Mouse (Mus musculus) stomach, embryonic 15.5 days (tissue): Measurements from ENCODE around the gene Tmem221. TPM values are rescaled to one million over a fixed set of nuclear protein-coding genes. Genes with fewer than 3 reads are reported as not detected.

ENCODE experiments used
- ATAC-seq: fragments of 200-750 bp; cut with Nextera tagmentation; 2 replicates; pipeline ENCODE4 v1.8.0; 2017; ENCODE audit warnings: low read depth, moderate number of reproducible peaks, moderate TSS enrichment; ENCODE audit not compliant: insufficient read depth, low FRiP score
- H3K27ac ChIP-seq: fragments of 300-500 bp; sonication (generic); 2 replicates; pipeline ENCODE4 v1.5.1; 2015; ENCODE audit warnings: mild to moderate bottlenecking, inconsistent platforms
- H3K27me3 ChIP-seq: fragments of 300-500 bp; sonication (generic); replicated peaks from 2 replicates; pipeline ENCODE4 v1.6.1; 2015; ENCODE audit warnings: inconsistent platforms
- H3K36me3 ChIP-seq: fragments of 300-500 bp; sonication (generic); 2 replicates; pipeline ENCODE4 v1.6.1; 2015; ENCODE audit warnings: inconsistent platforms
- H3K4me1 ChIP-seq: fragments of 300-500 bp; sonication (generic); 2 replicates; pipeline ENCODE4 v1.6.1; 2015; ENCODE audit warnings: inconsistent platforms
- H3K4me2 ChIP-seq: fragments of 300-500 bp; sonication (generic); 2 replicates; pipeline ENCODE4 v1.6.1; 2015; ENCODE audit warnings: mild to moderate bottlenecking, inconsistent platforms
- H3K4me3 ChIP-seq: fragments of 300-500 bp; sonication (generic); replicated peaks from 2 replicates; pipeline ENCODE4 v1.5.1; 2015; ENCODE audit warnings: inconsistent platforms
- H3K9ac ChIP-seq: fragments of 300-500 bp; sonication (generic); 2 replicates; pipeline ENCODE4 v1.6.1; 2015; ENCODE audit warnings: inconsistent platforms
- H3K9me3 ChIP-seq: fragments of 300-500 bp; sonication (generic); 2 replicates; pipeline ENCODE4 v1.6.1; 2016; ENCODE audit warnings: inconsistent platforms
- WGBS: fragments of 180-500 bp; shearing (Covaris S2); methylation state at CpG from one replicate; pipeline ENCODE4 v1.1.7; 2015; 5-methylcytosine and 5-hydroxymethylcytosine counted together
- polyA plus RNA-seq: library from polyadenylated mRNA; unstranded; fragments of >200 nt; fragmentation: Nextera tagmentation; extraction: Ambion mirVana; gene quantifications from 2 replicates; pipeline ENCODE4 v1.2.1, GENCODE M21; 2015

Tmem221 gene
- polyA plus RNA-seq, 1 experiment from 2014 or later: 4.0 TPM

- Histone ChIP-seq H3K4me2 (peak overlapping the region; percentile 88; the same call in 1 of the 2 replicates), H3K27me3 (no peaks in the 10 kb centered on the region), H3K4me1 (peaks cover 26% of the 10 kb centered on the region), H3K4me3 (no peak overlapping the region), H3K9ac (no peak overlapping the region), H3K27ac (no peak overlapping the region), H3K9me3 (no peaks in the 10 kb centered on the region), H3K36me3 (no peaks in the 10 kb centered on the region)
- ATAC-seq: no peak
- WGBS: 90% methylated on average over 8 of the region's 8 CpGs
Measured at GRCm38 (mm10) chr8:71593556-71594323, 35.1 kb upstream of the Tmem221 start.

DNA sequence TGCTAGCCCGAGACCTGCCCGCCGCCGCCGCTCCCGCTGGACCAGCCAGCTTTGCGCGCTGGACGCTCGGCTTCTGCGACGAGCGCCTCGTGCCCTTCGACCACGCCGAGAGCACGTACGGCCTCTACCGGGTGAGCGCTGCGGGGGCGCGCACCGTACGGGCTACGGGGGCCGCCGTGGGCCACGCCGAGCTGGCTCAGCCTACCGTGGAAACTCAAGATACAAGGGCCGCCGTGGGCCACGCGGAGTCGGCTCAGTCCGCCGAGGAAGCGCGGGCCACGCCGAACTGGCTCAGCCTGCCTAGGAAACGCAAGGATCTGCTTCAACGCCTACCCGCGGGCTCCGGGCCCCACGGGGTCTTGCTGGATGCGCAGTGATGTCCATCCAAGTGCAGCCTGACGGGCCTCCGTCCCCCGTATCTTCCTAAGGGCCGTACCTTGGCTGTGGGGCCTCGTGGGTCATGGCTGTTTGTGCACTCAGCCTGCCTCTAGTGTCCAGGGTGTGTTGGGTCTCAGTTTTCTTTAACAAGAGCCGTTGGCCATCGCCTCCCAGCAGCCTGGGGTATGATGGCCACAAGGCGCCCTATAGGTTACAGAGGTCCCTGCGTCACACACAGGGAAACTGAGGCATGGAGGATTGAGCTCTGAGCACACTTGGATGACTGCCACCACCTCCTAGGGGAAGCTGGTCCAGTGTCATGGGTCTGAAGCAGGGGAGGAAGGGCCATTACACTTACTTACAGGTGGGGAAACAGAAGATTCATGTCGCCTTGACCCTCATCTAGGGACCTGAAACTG is 33.9 kb upstream of the Tmem221 start:
- H3K27ac ChIP-seq: peak overlapping the region; percentile 97
- 5% methylated on average over 54 of the region's 60 CpGs for WGBS
- H3K27me3 ChIP-seq: no peaks in the 10 kb centered on the region
- H3K9ac ChIP-seq: peak overlapping the region; percentile 82
- no peaks in the 10 kb centered on the region for H3K9me3 ChIP-seq
- H3K4me1 ChIP-seq: peaks cover 26% of the 10 kb centered on the region
- H3K4me2 ChIP-seq: peak overlapping the region; percentile 88
- peak; percentile 58 for ATAC-seq
- peak overlapping the region; percentile 73 for H3K4me3 ChIP-seq
- no peaks in the 10 kb centered on the region for H3K36me3 ChIP-seq

DNA sequence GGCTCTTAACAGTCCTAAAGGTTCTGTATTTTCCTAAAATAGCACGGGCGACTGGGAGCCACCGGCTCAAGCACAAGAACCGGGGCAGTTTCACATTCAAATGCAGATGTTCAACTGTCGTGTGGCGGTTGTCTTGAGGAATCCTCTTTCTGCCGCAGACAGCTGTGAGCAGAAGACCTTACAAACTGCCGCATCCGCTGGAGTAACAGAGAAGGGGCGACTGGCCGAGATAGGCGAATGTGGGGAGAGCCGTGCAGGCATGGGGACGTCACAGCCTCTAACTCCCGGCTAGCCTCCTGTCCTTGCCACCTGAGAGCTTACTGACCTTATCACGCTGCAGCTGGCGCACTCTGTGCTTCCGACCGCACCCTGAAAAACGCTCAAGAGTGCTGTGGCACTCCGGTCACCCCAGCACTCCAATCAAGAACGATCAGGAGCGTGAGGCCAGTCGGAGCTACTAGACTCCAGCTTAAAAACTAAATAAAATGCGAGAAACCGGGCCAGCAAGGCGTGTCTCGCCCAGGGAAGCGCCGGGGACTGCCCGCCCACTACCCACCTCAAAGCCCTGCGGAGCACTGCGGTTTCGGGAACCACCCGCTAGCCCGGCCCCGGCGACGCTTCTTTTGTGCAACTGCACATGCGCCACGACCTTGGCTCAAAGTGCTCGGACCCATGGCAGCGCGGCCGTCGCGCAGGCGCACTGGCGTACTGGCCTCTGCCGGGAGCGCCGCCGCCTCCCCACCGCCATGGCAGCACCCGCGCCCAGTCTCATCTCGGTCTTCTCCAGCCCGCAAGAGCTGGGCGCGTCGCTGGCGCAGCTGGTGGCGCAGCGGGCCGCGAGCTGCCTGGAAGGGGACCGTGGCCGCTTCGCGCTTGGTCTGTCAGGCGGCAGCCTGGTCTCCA is 33.1 kb upstream of the Tmem221 start, which contains the start of gene Pgls:
Pgls (plus strand) TSS at position 706 of the 903 bp plus-strand sequence.
- under 1% methylated on average over 71 of the region's 71 CpGs for WGBS
- H3K4me1 ChIP-seq: peaks cover 26% of the 10 kb centered on the region
- peak within 1 kb of the TSS; percentile 88 for H3K4me2 ChIP-seq
- H3K36me3 ChIP-seq: no peaks in the 10 kb centered on the region
- H3K27me3 ChIP-seq: no peaks in the 10 kb centered on the region
- peak within 1 kb of the TSS; percentile 82 for H3K9ac ChIP-seq
- H3K9me3 ChIP-seq: no peaks in the 10 kb centered on the region
- H3K27ac ChIP-seq: peak within 1 kb of the TSS; percentile 97
- ATAC-seq: peak; percentile 85
- H3K4me3 ChIP-seq: peak within 1 kb of the TSS; percentile 73

DNA sequence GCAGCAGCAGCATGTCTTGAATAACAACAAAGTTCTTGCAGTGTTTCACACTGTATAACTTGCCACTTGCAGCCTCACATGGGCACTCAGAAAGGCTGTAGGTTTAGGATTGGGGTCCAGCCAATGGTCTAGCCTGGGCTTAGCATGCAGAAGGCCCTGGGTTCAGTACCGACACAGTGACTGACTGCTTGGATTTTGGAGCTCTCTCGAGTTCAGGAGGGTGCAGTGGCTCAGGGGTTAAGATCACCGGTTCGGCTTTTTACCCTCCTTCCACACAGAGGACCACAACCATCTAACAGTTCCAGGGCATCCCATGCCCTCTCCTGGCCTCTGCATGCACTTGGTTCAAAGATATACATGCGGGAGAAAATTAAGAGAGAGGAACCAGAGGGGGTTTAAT is 32.3 kb upstream of the Tmem221 start:
- WGBS: 26% methylated on average over 5 of the region's 5 CpGs
- H3K9ac ChIP-seq: peak overlapping the region; percentile 82; the same call in 1 of the 2 replicates
- H3K27ac ChIP-seq: peak overlapping the region; percentile 97; the same call in 1 of the 2 replicates
- H3K4me2 ChIP-seq: peak overlapping the region; percentile 88
- ATAC-seq: no peak
- peaks cover 3% of the 10 kb centered on the region; the same call in 1 of the 2 replicates for H3K36me3 ChIP-seq
- H3K4me1 ChIP-seq: peaks cover 25% of the 10 kb centered on the region
- H3K4me3 ChIP-seq: peak overlapping the region; percentile 73
- H3K27me3 ChIP-seq: no peaks in the 10 kb centered on the region
- no peaks in the 10 kb centered on the region for H3K9me3 ChIP-seq

GRCm38 (mm10) chr8:71588762-71589161 is 30.1 kb upstream of the Tmem221 start:
- 69% methylated on average over 3 of the region's 3 CpGs for WGBS

GRCm38 (mm10) chr8:71586891-71587290 is 28.2 kb upstream of the Tmem221 start:
- no peaks in the 10 kb centered on the region for H3K9me3 ChIP-seq
- H3K27me3 ChIP-seq: no peaks in the 10 kb centered on the region
- H3K4me3 ChIP-seq: no peak overlapping the region
- H3K36me3 ChIP-seq: peaks cover 9% of the 10 kb centered on the region; the same call in 1 of the 2 replicates
- peaks cover 8% of the 10 kb centered on the region; the same call in 1 of the 2 replicates for H3K4me1 ChIP-seq
- no peak for ATAC-seq
- no peak overlapping the region for H3K27ac ChIP-seq
- no peak overlapping the region for H3K4me2 ChIP-seq
- 75% methylated on average over 2 of the region's 2 CpGs for WGBS
- H3K9ac ChIP-seq: no peak overlapping the region

More at GRCm38 (mm10) chr8:71588762-71589161, 30.1 kb upstream of the Tmem221 start:
- H3K4me1 ChIP-seq: peaks cover 20% of the 10 kb centered on the region
- no peak overlapping the region for H3K27ac ChIP-seq
- H3K4me2 ChIP-seq: no peak overlapping the region
- no peak overlapping the region for H3K9ac ChIP-seq
- H3K9me3 ChIP-seq: no peaks in the 10 kb centered on the region
- peaks cover 9% of the 10 kb centered on the region; the same call in 1 of the 2 replicates for H3K36me3 ChIP-seq
- no peaks in the 10 kb centered on the region for H3K27me3 ChIP-seq
- no peak overlapping the region for H3K4me3 ChIP-seq
- no peak for ATAC-seq

DNA sequence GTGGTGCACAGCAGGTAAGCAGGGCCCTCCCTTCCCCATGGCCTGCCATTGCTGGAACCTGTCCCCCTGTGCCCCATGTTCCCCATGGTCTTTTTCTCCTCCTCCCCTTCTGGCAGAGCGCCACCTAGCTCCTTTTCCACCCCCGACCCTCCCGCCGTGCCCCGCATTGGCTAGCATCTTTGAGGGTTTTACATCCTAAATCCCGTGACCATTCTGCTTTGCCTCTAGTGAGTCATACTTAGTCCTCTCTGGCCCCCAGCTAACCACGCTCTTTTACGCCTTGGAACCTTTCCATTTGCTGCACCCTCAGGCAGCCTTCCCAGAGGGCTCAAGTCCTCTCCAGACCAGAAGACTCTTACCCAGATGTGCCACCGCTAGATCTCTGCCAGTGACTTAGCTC is 21.5 kb upstream of the Tmem221 start:
- WGBS: 51% methylated on average over 9 of the region's 9 CpGs
- H3K27me3 ChIP-seq: no peaks in the 10 kb centered on the region
- H3K27ac ChIP-seq: no peak overlapping the region
- no peaks in the 10 kb centered on the region for H3K36me3 ChIP-seq
- no peak overlapping the region for H3K4me2 ChIP-seq
- no peaks in the 10 kb centered on the region for H3K4me1 ChIP-seq
- H3K4me3 ChIP-seq: no peak overlapping the region
- no peaks in the 10 kb centered on the region for H3K9me3 ChIP-seq
- no peak overlapping the region for H3K9ac ChIP-seq
- ATAC-seq: no peak

DNA sequence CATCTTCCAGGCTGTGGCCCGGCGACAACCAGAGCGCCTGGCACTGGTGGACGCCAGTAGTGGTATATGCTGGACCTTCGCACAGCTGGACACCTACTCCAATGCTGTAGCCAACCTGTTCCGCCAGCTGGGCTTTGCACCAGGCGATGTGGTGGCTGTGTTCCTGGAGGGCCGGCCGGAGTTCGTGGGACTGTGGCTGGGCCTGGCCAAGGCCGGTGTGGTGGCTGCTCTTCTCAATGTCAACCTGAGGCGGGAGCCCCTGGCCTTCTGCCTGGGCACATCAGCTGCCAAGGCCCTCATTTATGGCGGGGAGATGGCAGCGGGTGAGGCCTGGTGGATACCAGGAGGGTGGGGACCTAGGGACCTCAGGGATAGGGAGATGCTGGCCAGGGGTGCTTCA is 20.8 kb upstream of the Tmem221 start:
- Histone ChIP-seq H3K9me3 (no peaks in the 10 kb centered on the region), H3K27ac (no peak overlapping the region), H3K27me3 (no peaks in the 10 kb centered on the region), H3K36me3 (no peaks in the 10 kb centered on the region), H3K4me1 (no peaks in the 10 kb centered on the region), H3K4me3 (no peak overlapping the region), H3K4me2 (no peak overlapping the region), H3K9ac (no peak overlapping the region)
- no peak for ATAC-seq
- whole genome bisulfite sequencing: 91% methylated on average over 14 of the region's 14 CpGs

DNA sequence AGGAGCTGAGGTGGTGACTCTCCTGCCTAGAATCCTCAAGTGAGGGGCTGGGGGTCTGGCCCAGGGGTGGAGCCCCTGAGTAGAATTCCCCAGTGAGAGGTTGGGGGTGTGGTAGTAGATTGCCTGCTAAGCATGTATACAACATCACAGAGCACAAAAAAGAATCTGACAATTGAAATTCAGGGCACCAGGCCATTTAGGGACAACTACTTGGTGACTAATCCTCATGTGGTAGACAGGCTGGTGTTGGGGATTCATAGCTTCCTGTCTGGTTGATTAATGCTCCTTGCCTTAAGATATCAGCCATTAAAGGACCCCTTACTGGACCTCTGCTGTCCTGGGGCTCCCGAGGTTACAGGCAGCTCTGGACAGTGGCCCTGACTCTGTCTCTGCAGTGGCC is 20.3 kb upstream of the Tmem221 start:
- Histone ChIP-seq H3K9ac (no peak overlapping the region), H3K4me2 (no peak overlapping the region), H3K4me1 (no peaks in the 10 kb centered on the region), H3K27ac (no peak overlapping the region), H3K36me3 (no peaks in the 10 kb centered on the region), H3K9me3 (no peaks in the 10 kb centered on the region), H3K27me3 (no peaks in the 10 kb centered on the region), H3K4me3 (no peak overlapping the region)
- ATAC-seq: no peak
- 58% methylated on average over 1 of the region's 1 CpGs for WGBS

GRCm38 (mm10) chr8:71577856-71578387 is 19.3 kb upstream of the Tmem221 start:
- H3K27ac ChIP-seq: no peak overlapping the region

GRCm38 (mm10) chr8:71575020-71575419 is 16.3 kb upstream of the Tmem221 start:
- Histone ChIP-seq H3K36me3 (no peaks in the 10 kb centered on the region), H3K27ac (no peak overlapping the region), H3K4me3 (no peak overlapping the region), H3K9me3 (no peaks in the 10 kb centered on the region), H3K9ac (no peak overlapping the region), H3K27me3 (no peaks in the 10 kb centered on the region), H3K4me2 (no peak overlapping the region), H3K4me1 (peaks cover 7% of the 10 kb centered on the region; the same call in 1 of the 2 replicates)
- no peak for ATAC-seq
- 57% methylated on average over 1 of the region's 1 CpGs for WGBS

More at GRCm38 (mm10) chr8:71577856-71578387, 19.3 kb upstream of the Tmem221 start:
- Histone ChIP-seq H3K4me1 (no peaks in the 10 kb centered on the region), H3K4me3 (no peak overlapping the region), H3K27me3 (no peaks in the 10 kb centered on the region), H3K9me3 (no peaks in the 10 kb centered on the region), H3K36me3 (no peaks in the 10 kb centered on the region), H3K4me2 (no peak overlapping the region), H3K9ac (no peak overlapping the region)
- ATAC-seq: no peak
- WGBS: 69% methylated on average over 4 of the region's 4 CpGs
